Mouse (Mus musculus): ENCODE data around the gene Zbed3. TPM values are rescaled to one million over a fixed set of nuclear protein-coding genes. Genes with fewer than 3 reads are reported as not detected.

The Zbed3 gene
- polyA plus RNA-seq, 1 experiment = 26.1 TPM

- no peak overlapping the region for H3K4me3 ChIP-seq (replicated peaks; ENCODE audit: extremely low read depth, low read depth, low read length)
- WGBS = 77% methylated on average over 6 of the region's 6 CpGs
- no peak for DNase-seq
- TF ChIP-seq CTCF (IDR thresholded peaks at IDR 0.05; ENCODE audit: insufficient read depth, low read length) (no peak), POLR2A (IDR thresholded peaks at IDR 0.05; ENCODE audit: borderline replicate concordance, extremely low read depth, low read depth, low read length) (no peak)
- no peaks in the 10 kb centered on the region for H3K4me1 ChIP-seq (ENCODE audit: control insufficient read depth, insufficient read depth, low read length)
These were observed 11.4 kb upstream of the Zbed3 start for GRCm38 (mm10) chr13:95312016-95312415.

- Histone ChIP-seq H3K4me3 (replicated peaks; ENCODE audit: extremely low read depth, low read depth, low read length) (no peak overlapping the region), H3K4me1 (ENCODE audit: control insufficient read depth, insufficient read depth, low read length) (no peaks in the 10 kb centered on the region)
- no peak for TF ChIP-seq POLR2A (IDR thresholded peaks at IDR 0.05; ENCODE audit: borderline replicate concordance, extremely low read depth, low read depth, low read length)
- 78% methylated on average over 6 of the region's 6 CpGs for WGBS
- DNase-seq = no peak
These were observed 4.3 kb upstream of the Zbed3 start for GRCm38 (mm10) chr13:95319153-95319552.

GRCm38 (mm10) chr13:95320451-95320850 is 3.0 kb upstream of the Zbed3 start:
- H3K4me1 ChIP-seq (ENCODE audit: control insufficient read depth, insufficient read depth, low read length) = no peaks in the 10 kb centered on the region
- 62% methylated on average over 4 of the region's 4 CpGs for WGBS
- TF ChIP-seq POLR2A (IDR thresholded peaks at IDR 0.05; ENCODE audit: borderline replicate concordance, extremely low read depth, low read depth, low read length) (no peak), CTCF (IDR thresholded peaks at IDR 0.05; ENCODE audit: insufficient read depth, low read length) (no peak)
- DNase-seq = no peak
- H3K4me3 ChIP-seq (replicated peaks; ENCODE audit: extremely low read depth, low read depth, low read length) = no peak overlapping the region

- 22% methylated on average over 15 of the region's 15 CpGs for WGBS
These were observed 676 bp downstream of the Zbed3 start for GRCm38 (mm10) chr13:95323950-95324625.

GRCm38 (mm10) chr13:95324626-95325079 is 1.2 kb downstream of the Zbed3 start:
- WGBS = under 1% methylated on average over 22 of the region's 22 CpGs
- no peak for DNase-seq
- Histone ChIP-seq H3K4me1 (ENCODE audit: control insufficient read depth, insufficient read depth, low read length) (0 out of 2 replicates have a peak, but pooled peaks cover 2% of the 10 kb centered on the region), H3K4me3 (replicated peaks; ENCODE audit: extremely low read depth, low read depth, low read length) (peak overlapping the region; percentile 90)
- TF ChIP-seq POLR2A (IDR thresholded peaks at IDR 0.05; ENCODE audit: borderline replicate concordance, extremely low read depth, low read depth, low read length) (no peak), CTCF (IDR thresholded peaks at IDR 0.05; ENCODE audit: insufficient read depth, low read length) (no peak)

More at GRCm38 (mm10) chr13:95323950-95324625, 676 bp downstream of the Zbed3 start:
- no peak for TF ChIP-seq POLR2A (IDR thresholded peaks at IDR 0.05; ENCODE audit: borderline replicate concordance, extremely low read depth, low read depth, low read length)
- TF ChIP-seq CTCF (IDR thresholded peaks at IDR 0.05; ENCODE audit: insufficient read depth, low read length) = peak; percentile 40
- peak; percentile 31 for DNase-seq
- Histone ChIP-seq H3K4me1 (ENCODE audit: control insufficient read depth, insufficient read depth, low read length) (0 out of 2 replicates have a peak, but pooled peaks cover 2% of the 10 kb centered on the region), H3K4me3 (replicated peaks; ENCODE audit: extremely low read depth, low read depth, low read length) (peak overlapping the region; percentile 31)

- Histone ChIP-seq H3K4me3 (replicated peaks; ENCODE audit: extremely low read depth, low read depth, low read length) (peak overlapping the region; percentile 90), H3K4me1 (ENCODE audit: control insufficient read depth, insufficient read depth, low read length) (0 out of 2 replicates have a peak, but pooled peaks cover 2% of the 10 kb centered on the region)
- WGBS = under 1% methylated on average over 63 of the region's 63 CpGs
- TF ChIP-seq POLR2A (IDR thresholded peaks at IDR 0.05; ENCODE audit: borderline replicate concordance, extremely low read depth, low read depth, low read length) (peak; percentile 36; the same call in 1 of the 2 replicates), CTCF (IDR thresholded peaks at IDR 0.05; ENCODE audit: insufficient read depth, low read length) (no peak)
- DNase-seq = peak; percentile 64
These were observed 1.9 kb downstream of the Zbed3 start for GRCm38 (mm10) chr13:95325080-95325906.

- no peak for DNase-seq
- Histone ChIP-seq H3K4me3 (replicated peaks; ENCODE audit: extremely low read depth, low read depth, low read length) (peak overlapping the region; percentile 90), H3K4me1 (ENCODE audit: control insufficient read depth, insufficient read depth, low read length) (0 out of 2 replicates have a peak, but pooled peaks cover 2% of the 10 kb centered on the region)
- whole genome bisulfite sequencing = 9% methylated on average over 5 of the region's 5 CpGs
- no peak for TF ChIP-seq POLR2A (IDR thresholded peaks at IDR 0.05; ENCODE audit: borderline replicate concordance, extremely low read depth, low read depth, low read length)
- TF ChIP-seq CTCF (IDR thresholded peaks at IDR 0.05; ENCODE audit: insufficient read depth, low read length) = no peak
These were observed 2.6 kb downstream of the Zbed3 start for GRCm38 (mm10) chr13:95325907-95326550.

GRCm38 (mm10) chr13:95326611-95327344 is 3.4 kb downstream of the Zbed3 start:
- TF ChIP-seq CTCF (IDR thresholded peaks at IDR 0.05; ENCODE audit: insufficient read depth, low read length) = no peak
- no peak for TF ChIP-seq POLR2A (IDR thresholded peaks at IDR 0.05; ENCODE audit: borderline replicate concordance, extremely low read depth, low read depth, low read length)
- 0 out of 2 replicates have a peak, but pooled peaks cover 2% of the 10 kb centered on the region for H3K4me1 ChIP-seq (ENCODE audit: control insufficient read depth, insufficient read depth, low read length)
- H3K4me3 ChIP-seq (replicated peaks; ENCODE audit: extremely low read depth, low read depth, low read length) = peak overlapping the region; percentile 26
- 18% methylated on average over 21 of the region's 21 CpGs for WGBS
- no peak for DNase-seq
